Mouse (Mus musculus) myocyte (in vitro differentiated cells): ENCODE measurements around the gene Crisp4.

Experiments used
- CEBPB ChIP-seq: IDR thresholded peaks from 2 replicates; pipeline ENCODE4 v1.6.1; 2011; ENCODE audit warnings: mild to moderate bottlenecking, moderate library complexity; ENCODE audit not compliant: poor library complexity, insufficient read depth, severe bottlenecking
- E2F4 ChIP-seq: IDR thresholded peaks from one replicate; pipeline ENCODE4 v1.6.1; 2011; ENCODE audit warnings: mild to moderate bottlenecking, control low read depth, moderate library complexity; ENCODE audit not compliant: insufficient read depth
- MAX ChIP-seq: IDR thresholded peaks from one replicate; pipeline ENCODE4 v1.6.1; 2011; ENCODE audit warnings: low read depth, mild to moderate bottlenecking, control low read depth
- MYOD1 ChIP-seq, 3 experiments: IDR thresholded peaks; one replicate each; pipeline ENCODE4 v1.6.1; 2011; ENCODE audit warnings: control low read depth in 2 of 3, low read depth in 2 of 3, mild to moderate bottlenecking in 2 of 3, moderate library complexity in 1 of 3; ENCODE audit not compliant: insufficient read length in 2 of 3, control insufficient read depth in 1 of 3
- MYOG ChIP-seq, 3 experiments: IDR thresholded peaks; one replicate each; pipeline ENCODE4 v1.6.1; 2011; ENCODE audit warnings: control low read depth in 2 of 3, low read depth in 2 of 3, mild to moderate bottlenecking in 2 of 3; ENCODE audit not compliant: insufficient read length in 2 of 3, control insufficient read depth in 1 of 3, insufficient read depth in 1 of 3
- POLR2A ChIP-seq: IDR thresholded peaks from one replicate; pipeline ENCODE4 v1.6.1; 2011; ENCODE audit warnings: low read depth, mild to moderate bottlenecking, control low read depth, moderate library complexity; ENCODE audit not compliant: insufficient read length
- POLR2AphosphoS2 ChIP-seq: IDR thresholded peaks from one replicate; pipeline ENCODE4 v1.6.1; 2011; ENCODE audit warnings: low read depth, control low read depth; ENCODE audit not compliant: insufficient read length
- REST ChIP-seq: IDR thresholded peaks from one replicate; pipeline ENCODE4 v1.6.1; 2011; ENCODE audit warnings: mild to moderate bottlenecking, control low read depth, moderate library complexity; ENCODE audit not compliant: insufficient read depth, insufficient read length
- TCF12 ChIP-seq: IDR thresholded peaks from one replicate; pipeline ENCODE4 v1.6.1; 2011; ENCODE audit warnings: mild to moderate bottlenecking, control low read depth; ENCODE audit not compliant: poor library complexity, insufficient read depth, severe bottlenecking
- USF1 ChIP-seq: IDR thresholded peaks from one replicate; pipeline ENCODE4 v1.6.1; 2011; ENCODE audit warnings: low read depth, mild to moderate bottlenecking, control low read depth, moderate library complexity

DNA sequence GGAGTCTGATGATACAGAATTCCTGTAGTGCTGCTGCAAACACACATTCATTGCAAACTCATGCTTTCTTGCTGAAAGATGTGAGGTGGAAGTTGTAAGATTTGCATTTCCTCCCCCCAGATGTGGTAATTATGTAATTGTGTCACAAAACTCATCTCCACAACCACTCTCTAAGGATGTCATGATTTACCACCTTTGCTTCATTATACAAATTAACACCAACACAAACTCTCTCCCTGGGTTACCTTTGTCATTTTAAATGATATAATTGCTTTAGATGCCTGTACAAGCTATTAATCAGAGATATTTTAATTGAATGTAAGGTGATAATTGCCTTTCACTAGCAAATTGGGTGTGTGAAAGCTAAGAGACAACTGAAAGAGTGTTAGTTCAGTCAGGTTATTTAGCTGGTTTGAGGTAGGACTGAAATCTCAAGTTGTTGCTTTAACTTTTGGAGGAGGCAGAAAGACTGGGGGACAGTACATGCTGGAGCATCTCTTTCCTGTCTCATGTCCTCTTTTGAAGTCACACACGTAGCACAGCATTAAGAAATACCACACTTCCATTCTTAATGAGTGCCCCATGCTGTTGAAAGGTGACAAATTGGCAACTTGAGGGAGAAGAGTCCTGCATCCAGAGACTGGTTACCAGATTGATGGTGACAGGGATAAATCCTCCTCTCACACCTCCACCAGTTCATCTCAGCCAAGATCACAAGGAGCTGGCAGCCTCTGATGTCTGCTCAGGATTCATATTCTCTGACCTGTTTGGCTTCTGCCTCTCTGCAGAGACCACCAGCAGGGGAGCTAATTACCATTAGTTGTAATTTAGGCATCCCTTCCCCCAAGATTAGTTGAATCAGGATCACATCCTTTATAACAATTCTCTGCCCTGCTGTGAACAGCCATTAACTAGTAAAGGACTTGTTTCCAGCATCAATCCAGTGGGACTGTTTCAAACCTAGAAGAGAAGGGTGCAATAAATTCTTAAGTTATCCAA is 45.3 kb upstream of the Crisp4 start:
- TF ChIP-seq TCF12: no peak
- TF ChIP-seq MAX: no peak
- no peak for TF ChIP-seq E2F4
- no peak for TF ChIP-seq CEBPB
- TF ChIP-seq USF1: no peak
- no peak for TF ChIP-seq REST
- no peak for TF ChIP-seq POLR2AphosphoS2
- no peak for TF ChIP-seq POLR2A
- TF ChIP-seq MYOD1 (IDR thresholded peaks at IDR 0.05; ENCODE audit: control insufficient read depth in 1 of 3, insufficient read length in 2 of 3, low read depth in 2 of 3): no peak
- TF ChIP-seq MYOG (IDR thresholded peaks at IDR 0.05; ENCODE audit: control insufficient read depth in 1 of 3, insufficient read depth in 1 of 3, insufficient read length in 2 of 3, low read depth in 2 of 3): no peak
